Mouse (Mus musculus): ENCODE results near the gene Lrrc20. TPM values are rescaled to one million over a fixed set of nuclear protein-coding genes. Genes with fewer than 3 reads are reported as not detected.
A peak's percentile ranks its signal among the peaks of the same experiment; 100 is the strongest.
"Not testable (repeated sequence)": the region's sequence is repeated elsewhere in the genome, so short reads cannot be mapped to it uniquely, and the experiment has no call there.

Lrrc20 gene
- polyA plus RNA-seq, 1 experiment from 2014 or later = 12.1 TPM

GRCm38 (mm10) chr10:61623874-61624273, 148.3 kb downstream of the Lrrc20 start:
- Histone ChIP-seq H3K4me1 (peaks cover 32% of the 10 kb centered on the region), H3K27me3 (replicated peaks) (peaks cover 25% of the 10 kb centered on the region)
- not testable (repeated sequence) for H3K9me3 ChIP-seq; ATAC-seq (ENCODE audit: extremely low read depth, insufficient number of reproducible peaks, low FRiP score, low TSS enrichment); H3K4me3 ChIP-seq; H3K36me3 ChIP-seq; H3K4me2 ChIP-seq; H3K27ac ChIP-seq (replicated peaks); H3K9ac ChIP-seq
- WGBS = 60% methylated on average over 3 of the region's 3 CpGs

- H3K4me2 ChIP-seq = peak overlapping the region; percentile 91; the same call in 1 of the 2 replicates
- H3K27me3 ChIP-seq (replicated peaks) = peaks cover 25% of the 10 kb centered on the region
- H3K9ac ChIP-seq = no peak overlapping the region
- no peaks in the 10 kb centered on the region for H3K36me3 ChIP-seq
- 0 out of 2 replicates have a peak, but pooled peaks cover 4% of the 10 kb centered on the region for H3K9me3 ChIP-seq
- ATAC-seq (ENCODE audit: extremely low read depth, insufficient number of reproducible peaks, low FRiP score, low TSS enrichment) = no peak
- WGBS = 35% methylated on average over 5 of the region's 5 CpGs
- H3K27ac ChIP-seq (replicated peaks) = no peak overlapping the region
- peak overlapping the region; percentile 55; the same call in 1 of the 2 replicates for H3K4me3 ChIP-seq
- H3K4me1 ChIP-seq = peaks cover 32% of the 10 kb centered on the region
Observed at GRCm38 (mm10) chr10:61624771-61625170, 149.2 kb downstream of the Lrrc20 start.

- 4% methylated on average over 65 of the region's 74 CpGs for WGBS
- H3K4me1 ChIP-seq = peaks cover 32% of the 10 kb centered on the region
- no peak for ATAC-seq (ENCODE audit: extremely low read depth, insufficient number of reproducible peaks, low FRiP score, low TSS enrichment)
- peak overlapping the region; percentile 72 for H3K9ac ChIP-seq
- H3K4me3 ChIP-seq = peak overlapping the region; percentile 55
- H3K27ac ChIP-seq (replicated peaks) = no peak overlapping the region
- 0 out of 2 replicates have a peak, but pooled peaks cover 4% of the 10 kb centered on the region for H3K9me3 ChIP-seq
- peak overlapping the region; percentile 91 for H3K4me2 ChIP-seq
- H3K27me3 ChIP-seq (replicated peaks) = peaks cover 25% of the 10 kb centered on the region
- no peaks in the 10 kb centered on the region for H3K36me3 ChIP-seq
Observed at GRCm38 (mm10) chr10:61625381-61626257, 150.0 kb downstream of the Lrrc20 start.

GRCm38 (mm10) chr10:61626551-61626950, 150.9 kb downstream of the Lrrc20 start:
- no peak overlapping the region for H3K27ac ChIP-seq (replicated peaks)
- no peak for ATAC-seq (ENCODE audit: extremely low read depth, insufficient number of reproducible peaks, low FRiP score, low TSS enrichment)
- 0 out of 2 replicates have a peak, but pooled peaks cover 4% of the 10 kb centered on the region for H3K9me3 ChIP-seq

GRCm38 (mm10) chr10:61627195-61627937, 151.8 kb downstream of the Lrrc20 start:
- 36% methylated on average over 15 of the region's 15 CpGs for WGBS

More at GRCm38 (mm10) chr10:61626551-61626950, 150.9 kb downstream of the Lrrc20 start:
- no peaks in the 10 kb centered on the region for H3K36me3 ChIP-seq
- no peak overlapping the region for H3K4me3 ChIP-seq
- H3K4me1 ChIP-seq = peaks cover 32% of the 10 kb centered on the region
- 73% methylated on average over 3 of the region's 3 CpGs for WGBS
- no peak overlapping the region for H3K4me2 ChIP-seq
- H3K9ac ChIP-seq = no peak overlapping the region
- H3K27me3 ChIP-seq (replicated peaks) = peaks cover 25% of the 10 kb centered on the region

GRCm38 (mm10) chr10:61627938-61628250, 152.3 kb downstream of the Lrrc20 start:
- Histone ChIP-seq H3K9ac (0 out of 2 replicates have a peak overlapping the region, but pooled peaks have one; percentile 38), H3K27ac (replicated peaks) (peak overlapping the region; percentile 40), H3K4me1 (peaks cover 37% of the 10 kb centered on the region), H3K4me2 (no peak overlapping the region), H3K9me3 (0 out of 2 replicates have a peak, but pooled peaks cover 4% of the 10 kb centered on the region), H3K4me3 (no peak overlapping the region), H3K27me3 (replicated peaks) (peaks cover 23% of the 10 kb centered on the region), H3K36me3 (no peaks in the 10 kb centered on the region)
- 31% methylated on average over 4 of the region's 4 CpGs for WGBS
- ATAC-seq (ENCODE audit: extremely low read depth, insufficient number of reproducible peaks, low FRiP score, low TSS enrichment) = no peak

More at GRCm38 (mm10) chr10:61627195-61627937, 151.8 kb downstream of the Lrrc20 start:
- Histone ChIP-seq H3K4me3 (no peak overlapping the region), H3K36me3 (no peaks in the 10 kb centered on the region), H3K27me3 (replicated peaks) (peaks cover 23% of the 10 kb centered on the region), H3K9me3 (0 out of 2 replicates have a peak, but pooled peaks cover 4% of the 10 kb centered on the region), H3K4me1 (peaks cover 37% of the 10 kb centered on the region), H3K9ac (0 out of 2 replicates have a peak overlapping the region, but pooled peaks have one; percentile 38), H3K4me2 (no peak overlapping the region), H3K27ac (replicated peaks) (peak overlapping the region; percentile 40)
- no peak for ATAC-seq (ENCODE audit: extremely low read depth, insufficient number of reproducible peaks, low FRiP score, low TSS enrichment)

Other genes with a start within 250 kb of the Lrrc20 start
- 0.76 and 1.3 TPM in 2 replicates for gene Adamts14, start 202.4 kb upstream of the Lrrc20 start, polyA plus RNA-seq (2015; fragmentation: Nextera tagmentation; extraction: Ambion mirVana)
- gene Prf1, start 178.0 kb upstream of the Lrrc20 start, polyA plus RNA-seq (2015; fragmentation: Nextera tagmentation; extraction: Ambion mirVana) = 0.08 TPM in 1 of 2 replicates, not detected in the other
- gene Pald1, start 92.3 kb upstream of the Lrrc20 start, polyA plus RNA-seq (2015; fragmentation: Nextera tagmentation; extraction: Ambion mirVana) = 25.9 and 26.6 TPM in 2 replicates
- 0.09 TPM in 1 of 2 replicates, not detected in the other for gene Nodal, start 57.8 kb upstream of the Lrrc20 start, polyA plus RNA-seq (2015; fragmentation: Nextera tagmentation; extraction: Ambion mirVana)
- 50.8 and 57.1 TPM in 2 replicates for gene Eif4ebp2, start 23.1 kb upstream of the Lrrc20 start, polyA plus RNA-seq (2015; fragmentation: Nextera tagmentation; extraction: Ambion mirVana)
- gene Npffr1, start 119.7 kb downstream of the Lrrc20 start, polyA plus RNA-seq (2015; fragmentation: Nextera tagmentation; extraction: Ambion mirVana) = 0.05 and 0.08 TPM in 2 replicates
- 113 and 124 TPM in 2 replicates for gene Ppa1, start 172.8 kb downstream of the Lrrc20 start, polyA plus RNA-seq (2015; fragmentation: Nextera tagmentation; extraction: Ambion mirVana)
- gene Sar1a, start 204.5 kb downstream of the Lrrc20 start, polyA plus RNA-seq (2015; fragmentation: Nextera tagmentation; extraction: Ambion mirVana) = 156 and 159 TPM in 2 replicates
- 19.1 and 19.2 TPM in 2 replicates for gene Tysnd1, start 219.7 kb downstream of the Lrrc20 start, polyA plus RNA-seq (2015; fragmentation: Nextera tagmentation; extraction: Ambion mirVana)
- 20.6 and 23.2 TPM in 2 replicates for gene Aifm2, start 239.5 kb downstream of the Lrrc20 start, polyA plus RNA-seq (2015; fragmentation: Nextera tagmentation; extraction: Ambion mirVana)